In the genomic region with DNA sequence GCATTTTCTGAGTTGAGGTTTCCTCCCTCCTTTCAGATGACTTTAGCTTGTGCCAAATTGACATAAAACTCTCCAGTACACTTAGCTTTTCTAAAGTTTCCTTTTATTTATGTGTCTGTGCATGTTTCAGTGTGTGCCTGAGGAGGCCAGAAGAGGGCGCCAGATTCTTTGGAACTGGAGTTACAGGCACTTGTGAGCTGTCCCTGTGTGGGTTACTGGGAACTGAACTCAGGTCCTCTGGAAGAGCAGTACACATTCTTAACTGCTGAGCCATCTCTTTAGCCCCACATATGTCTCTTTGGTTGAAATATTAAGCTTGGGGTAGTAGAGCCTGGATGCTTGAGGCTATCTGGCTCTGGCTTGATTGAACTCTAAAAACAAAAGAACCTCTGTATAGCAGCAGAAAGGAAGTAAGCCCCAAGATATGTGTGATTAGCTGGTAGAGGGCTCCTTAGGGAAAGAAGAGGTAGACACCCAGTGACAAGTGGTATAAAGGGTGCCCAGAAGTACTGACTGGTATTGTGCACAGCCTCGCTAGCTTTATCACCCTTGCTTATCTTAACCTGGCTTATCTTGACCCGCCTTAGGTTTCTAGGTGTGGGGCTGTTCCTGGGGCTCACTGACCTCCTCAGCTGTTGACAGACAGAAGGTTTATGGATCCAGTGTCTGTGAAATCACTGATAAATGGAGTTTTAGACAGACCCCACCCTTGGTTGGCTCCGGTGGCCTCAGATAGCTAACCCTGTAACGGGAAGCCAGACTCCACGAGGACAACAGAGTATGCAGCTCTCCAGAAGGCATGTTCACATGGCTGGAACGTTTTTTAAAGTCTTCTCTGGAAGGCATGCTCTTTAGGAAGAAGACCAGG, we compare ENCODE assay signal across 10 mouse cellular contexts. TPM values are rescaled to one million over a fixed set of nuclear protein-coding genes. Genes with fewer than 3 reads are reported as not detected.
DNase-seq lines count a peak whose midpoint lies in the region; ATAC-seq and TF ChIP-seq lines count a peak whose summit lies in the region.
"Had no signal": no experiment of that assay in that cellular context is flagged by ENCODE, and none has a peak within 500 bp of the region (broad histone marks: within the 10 kb centered on the region; RNA-seq: fewer than 3 reads in every experiment).

No protein-coding gene starts in this region.

- H3K27me3 ChIP-seq in midbrain, postnatal 0 days (ENCODE audit: insufficient read depth, low read length) = no peaks in the 10 kb centered on the region
- no peaks in the 10 kb centered on the region for H3K27me3 ChIP-seq in midbrain, embryonic 14.5 days (ENCODE audit: control insufficient read depth, insufficient read depth, low read length)
- no peaks in the 10 kb centered on the region for H3K27me3 ChIP-seq in splenic B cell, adult 2 months (ENCODE audit: control insufficient read depth, insufficient read depth, low read length, poor library complexity, severe bottlenecking)

- no peaks in the 10 kb centered on the region for H3K9me3 ChIP-seq in midbrain, postnatal 0 days (ENCODE audit: low read length)
- H3K9me3 ChIP-seq in midbrain, embryonic 14.5 days (ENCODE audit: control insufficient read depth, low read length) = no peaks in the 10 kb centered on the region

- ATAC-seq in midbrain, postnatal 0 days (ENCODE audit: low FRiP score) = no peak
- ATAC-seq in midbrain, embryonic 14.5 days (ENCODE audit: low FRiP score, low TSS enrichment) = no peak
- ATAC-seq in granulocyte monocyte progenitor cell, adult 5-6 weeks (replicated peaks; ENCODE audit: poor library complexity, severe bottlenecking) = 0 out of 2 replicates have a peak, but pooled peaks have one; percentile 35

- 69% methylated on average over 7 of the region's 7 CpGs for WGBS in midbrain, postnatal 0 days
- WGBS in midbrain, embryonic 14.5 days = 70% methylated on average over 7 of the region's 7 CpGs

- H3K27ac ChIP-seq in midbrain, postnatal 0 days (ENCODE audit: low read depth, low read length) = no peak overlapping the region
- no peak overlapping the region for H3K27ac ChIP-seq in midbrain, embryonic 14.5 days (replicated peaks; ENCODE audit: low read depth, low read length)

- peak; percentile 36 for TF ChIP-seq CTCF in midbrain, postnatal 0 days (IDR thresholded peaks at IDR 0.05)

- no peak overlapping the region for H3K9ac ChIP-seq in midbrain, postnatal 0 days (replicated peaks; ENCODE audit: low read length, poor library complexity, severe bottlenecking)
- no peak overlapping the region for H3K9ac ChIP-seq in midbrain, embryonic 14.5 days (replicated peaks; ENCODE audit: low read length)

- H3K4me3 ChIP-seq in midbrain, postnatal 0 days (ENCODE audit: low read depth, low read length) = no peak overlapping the region
- no peak overlapping the region for H3K4me3 ChIP-seq in midbrain, embryonic 14.5 days (replicated peaks; ENCODE audit: low read depth, low read length)

- H3K36me3 ChIP-seq in midbrain, postnatal 0 days (ENCODE audit: insufficient read depth, low read length) = 0 out of 2 replicates have a peak, but pooled peaks cover 4% of the 10 kb centered on the region
- H3K36me3 ChIP-seq in midbrain, embryonic 14.5 days (ENCODE audit: control insufficient read depth, insufficient read depth, low read length) = peaks cover under 1% of the 10 kb centered on the region; the same call in 1 of the 2 replicates
- H3K36me3 ChIP-seq in splenic B cell, adult 2 months (ENCODE audit: control insufficient read depth, insufficient read depth, low read length, poor library complexity, severe bottlenecking) = 0 out of 2 replicates have a peak, but pooled peaks cover 1% of the 10 kb centered on the region

- no peak overlapping the region for H3K4me2 ChIP-seq in midbrain, postnatal 0 days (ENCODE audit: low read depth, low read length, poor library complexity, severe bottlenecking)
- no peak overlapping the region for H3K4me2 ChIP-seq in midbrain, embryonic 14.5 days (ENCODE audit: low read length)
- H3K4me2 ChIP-seq: midbrain, embryonic 11.5 days had no signal

- no peak for DNase-seq in midbrain, postnatal 0 days (ENCODE audit: low spot score)
- no peak for DNase-seq in midbrain, embryonic 14.5 days
- peak; percentile 33 for DNase-seq in WW6 (ENCODE audit: low read depth, low spot score)
- DNase-seq in splenic B cell, adult 2 months (ENCODE audit: low read depth, low spot score) = peak; percentile 13
- DNase-seq in gastrocnemius, adult 8-10 months (ENCODE audit: low spot score in 2 of 2) = no peak
- no peak for DNase-seq in layer of hippocampus, adult 9-11 months
- DNase-seq: cerebellum, postnatal 36 days; heart, postnatal 4 days had no signal

- no peaks in the 10 kb centered on the region for H3K4me1 ChIP-seq in midbrain, postnatal 0 days (ENCODE audit: insufficient read depth, low read length)
- H3K4me1 ChIP-seq in midbrain, embryonic 14.5 days (ENCODE audit: control insufficient read depth, insufficient read depth, low read length) = no peaks in the 10 kb centered on the region

RNA-seq across cellular contexts. Expression of gene Sh3bp5l, which starts 22.4 kb away (rescaled TPM):
- 44.0 and 53.8 TPM in 2 replicates for total RNA-seq in midbrain, postnatal 0 days (2014; rRNA removed)
- polyA plus RNA-seq in midbrain, postnatal 0 days (2015; fragmentation: Nextera tagmentation; extraction: Ambion mirVana) = 42.4 and 46.3 TPM in 2 replicates
- 39.6 and 40.7 TPM in 2 replicates for polyA plus RNA-seq in midbrain, embryonic 14.5 days (2014; fragmentation: Nextera tagmentation; extraction: Ambion mirVana)
- 4.5 and 10.7 TPM in 2 replicates for total RNA-seq in granulocyte monocyte progenitor cell, adult 5-6 weeks (2014; fragmentation: Nextera tagmentation)
- total RNA-seq in granulocyte monocyte progenitor cell, adult 5-6 weeks (2017) = 10.3 and 17.8 TPM in 2 replicates
- 10 to 100 TPM; 22.1 to 27.2 (median 24.4) TPM for total RNA-seq in gastrocnemius, adult 8-10 months (2022)

RNA-seq across cellular contexts. Expression of gene Zfp672, which starts 22.8 kb away (rescaled TPM):
- total RNA-seq in midbrain, postnatal 0 days (2014; rRNA removed) = 38.1 and 42.1 TPM in 2 replicates
- polyA plus RNA-seq in midbrain, postnatal 0 days (2015; fragmentation: Nextera tagmentation; extraction: Ambion mirVana) = 41.1 and 46.9 TPM in 2 replicates
- polyA plus RNA-seq in midbrain, embryonic 14.5 days (2014; fragmentation: Nextera tagmentation; extraction: Ambion mirVana) = 38.1 and 43.3 TPM in 2 replicates
- 10.9 and 19.5 TPM in 2 replicates for total RNA-seq in granulocyte monocyte progenitor cell, adult 5-6 weeks (2014; fragmentation: Nextera tagmentation)
- total RNA-seq in granulocyte monocyte progenitor cell, adult 5-6 weeks (2017) = 22.6 and 26.4 TPM in 2 replicates
- 10 to 100 TPM; 39.8 to 49.3 (median 40.6) TPM for total RNA-seq in gastrocnemius, adult 8-10 months (2022)

RNA-seq across cellular contexts. Expression of gene Lypd8, which starts 25.9 kb away (rescaled TPM):
- not detected in 2 replicates for total RNA-seq in midbrain, postnatal 0 days (2014; rRNA removed)
- polyA plus RNA-seq in midbrain, postnatal 0 days (2015; fragmentation: Nextera tagmentation; extraction: Ambion mirVana) = not detected in 2 replicates
- polyA plus RNA-seq in midbrain, embryonic 14.5 days (2014; fragmentation: Nextera tagmentation; extraction: Ambion mirVana) = not detected in 2 replicates
- total RNA-seq in granulocyte monocyte progenitor cell, adult 5-6 weeks (2014; fragmentation: Nextera tagmentation) = not detected in 2 replicates
- not detected in 2 replicates for total RNA-seq in granulocyte monocyte progenitor cell, adult 5-6 weeks (2017)
- not detected for total RNA-seq in gastrocnemius, adult 8-10 months (2022)
- total RNA-seq: heart, postnatal 4 days had no signal
- polyA plus RNA-seq: midbrain, embryonic 11.5 days had no signal

RNA-seq across cellular contexts. Expression of gene Zfp692, which starts 46.0 kb away (rescaled TPM):
- 24.4 and 26.0 TPM in 2 replicates for total RNA-seq in midbrain, postnatal 0 days (2014; rRNA removed)
- polyA plus RNA-seq in midbrain, postnatal 0 days (2015; fragmentation: Nextera tagmentation; extraction: Ambion mirVana) = 20.1 and 22.6 TPM in 2 replicates
- polyA plus RNA-seq in midbrain, embryonic 14.5 days (2014; fragmentation: Nextera tagmentation; extraction: Ambion mirVana) = 14.2 and 24.9 TPM in 2 replicates
- total RNA-seq in granulocyte monocyte progenitor cell, adult 5-6 weeks (2014; fragmentation: Nextera tagmentation) = 35.3 and 35.8 TPM in 2 replicates
- total RNA-seq in granulocyte monocyte progenitor cell, adult 5-6 weeks (2017) = 22.7 and 27.7 TPM in 2 replicates
- 1 to 10 TPM; 2.5 to 5.3 (median 3.1) TPM for total RNA-seq in gastrocnemius, adult 8-10 months (2022)

Comparison
In these comparisons a context has a peak if more than half of its experiments do, and no peak if none do; other contexts are left out.
1. DNase-seq: peak in WW6 (single experiment) and splenic B cell, adult 2 months (single experiment); none in midbrain, postnatal 0 days (single experiment), midbrain, embryonic 14.5 days (single experiment), gastrocnemius, adult 8-10 months (0 of 2) and layer of hippocampus, adult 9-11 months (single experiment).